In genomic region chr8:61698959-61699358, GRCm38 (mm10) we compare ENCODE assay signal across 18 mouse cellular contexts.
A peak's percentile ranks its signal among the peaks of the same experiment; 100 is the strongest.
DNase-seq lines count a peak whose midpoint lies in the region; ATAC-seq and TF ChIP-seq lines count a peak whose summit lies in the region.
"Had no signal": no experiment of that assay in that cellular context is flagged by ENCODE, and none has a peak within 500 bp of the region (broad histone marks: within the 10 kb centered on the region; RNA-seq: fewer than 3 reads in every experiment).

No protein-coding gene starts in this region.

- no peaks in the 10 kb centered on the region for H3K36me3 ChIP-seq in kidney, postnatal 0 days (ENCODE audit: insufficient read depth, low read length)
- no peaks in the 10 kb centered on the region for H3K36me3 ChIP-seq in ES-E14 (ENCODE audit: control insufficient read depth, insufficient read depth, low read length, poor library complexity, severe bottlenecking)

- TF ChIP-seq CTCF in gastrocnemius, adult 2 months (IDR thresholded peaks at IDR 0.05): peak; percentile 54
- peak; percentile 57 for TF ChIP-seq CTCF in kidney, postnatal 0 days (IDR thresholded peaks at IDR 0.05; ENCODE audit: low read depth)

- in situ Hi-C loops in ES-E14 (cut with MboI; ENCODE audit: low sequenced_read_pairs in 2 of 2, unreplicated experiment in 2 of 2): loop anchor here in 1 of 2 experiments (5.0 to 10.0 kb wide), 2 partner anchors 164 to 173 kb away; no protein-coding TSS in a partner anchor

- no peak overlapping the region for H3K9ac ChIP-seq in kidney, postnatal 0 days (ENCODE audit: low read depth, low read length)
- no peak overlapping the region for H3K9ac ChIP-seq in ES-E14 (ENCODE audit: insufficient read depth, low read depth, low read length, poor library complexity, severe bottlenecking)
- H3K9ac ChIP-seq: heart, embryonic 13.5 days; limb, embryonic 15.5 days; midbrain, embryonic 13.5 days; stomach, embryonic 15.5 days had no signal

- 83% methylated on average over 2 of the region's 2 CpGs for WGBS in kidney, postnatal 0 days

- no peak for ATAC-seq in kidney, postnatal 0 days (replicated peaks; ENCODE audit: low FRiP score, low read depth)
- no peak for ATAC-seq in CD4-positive, CD25-positive, alpha-beta regulatory T cell, adult 4 months
- no peak for ATAC-seq in cerebellum, adult (ENCODE audit: insufficient number of reproducible peaks, low FRiP score, low TSS enrichment)
- ATAC-seq: forebrain, embryonic 16.5 days; midbrain, embryonic 13.5 days had no signal

- no peak overlapping the region for H3K4me2 ChIP-seq in kidney, postnatal 0 days (ENCODE audit: low read length)
- H3K4me2 ChIP-seq: heart, embryonic 13.5 days; limb, embryonic 15.5 days; midbrain, embryonic 13.5 days; stomach, embryonic 15.5 days had no signal

- DNase-seq in gastrocnemius, adult 2 months: no peak
- no peak for DNase-seq in gastrocnemius, postnatal 14 days
- no peak for DNase-seq in kidney, postnatal 0 days (ENCODE audit: low spot score)
- no peak for DNase-seq in kidney, postnatal 10 days
- DNase-seq in 3T3-L1 (ENCODE audit: low read depth, low spot score) (peak; percentile 49), ES-E14 (ENCODE audit: low read depth, low spot score) (no peak)
- DNase-seq: adrenal gland, adult 8-10 months; cerebellum, adult 9-10 months; gastrocnemius, postnatal 10 days; spleen, adult 18-20 months had no signal

- H3K27me3 ChIP-seq in kidney, postnatal 0 days (ENCODE audit: insufficient read depth, low read length): no peaks in the 10 kb centered on the region
- H3K27me3 ChIP-seq: heart, embryonic 13.5 days; limb, embryonic 15.5 days; midbrain, embryonic 13.5 days; stomach, embryonic 15.5 days had no signal

- H3K27ac ChIP-seq in gastrocnemius, adult 2 months: no peak overlapping the region
- H3K27ac ChIP-seq in kidney, postnatal 0 days: no peak overlapping the region
- H3K27ac ChIP-seq in ES-E14 (ENCODE audit: insufficient read depth, low read depth, low read length, poor library complexity, severe bottlenecking): no peak overlapping the region
- H3K27ac ChIP-seq: hindbrain, embryonic 10.5 days; midbrain, embryonic 13.5 days had no signal

- intact Hi-C loops in gastrocnemius, adult 2 months (cut with DNase I): loop anchor here (2.0 kb wide), 1 partner anchor 178 kb away; no protein-coding TSS in a partner anchor
- intact Hi-C loops in gastrocnemius, postnatal 14 days (cut with DNase I; ENCODE audit: low total_unique reads): loop anchor here (10.0 kb wide), 1 partner anchor 154 kb away; no protein-coding TSS in a partner anchor

- no peaks in the 10 kb centered on the region for H3K9me3 ChIP-seq in kidney, postnatal 0 days (replicated peaks; ENCODE audit: low read length)
- no peaks in the 10 kb centered on the region for H3K9me3 ChIP-seq in ES-E14 (ENCODE audit: control insufficient read depth, insufficient read depth, low read depth, low read length)
- H3K9me3 ChIP-seq: heart, embryonic 13.5 days; hindbrain, embryonic 10.5 days; limb, embryonic 15.5 days; midbrain, embryonic 13.5 days; stomach, embryonic 15.5 days had no signal

- peaks cover 4% of the 10 kb centered on the region for H3K4me1 ChIP-seq in kidney, postnatal 0 days (replicated peaks; ENCODE audit: insufficient read depth, low read length)
- peaks cover 0 to 4% of the 10 kb centered on the region in 2 experiments; a peak in 1 of 4 replicates for H3K4me1 ChIP-seq in ES-E14 (ENCODE audit: control insufficient read depth in 2 of 2, insufficient read depth in 2 of 2, low read length in 2 of 2, poor library complexity in 1 of 2)

- H3K4me3 ChIP-seq in gastrocnemius, adult 2 months: no peak overlapping the region
- no peak overlapping the region for H3K4me3 ChIP-seq in kidney, postnatal 0 days (replicated peaks; ENCODE audit: low read depth, low read length)
- no peak overlapping the region for H3K4me3 ChIP-seq in ES-E14 (ENCODE audit: insufficient read depth in 1 of 2, low read depth in 1 of 2, low read length in 2 of 2, poor library complexity in 1 of 2, severe bottlenecking in 1 of 2)
- H3K4me3 ChIP-seq: heart, embryonic 13.5 days; hindbrain, embryonic 10.5 days; limb, embryonic 15.5 days; midbrain, embryonic 13.5 days; stomach, embryonic 15.5 days had no signal

TF ChIP-seq in ES-E14, 5 proteins besides CTCF, POLR2A, EP300 and RAD21:
- TF ChIP-seq MAFK (IDR thresholded peaks at IDR 0.05; ENCODE audit: insufficient read depth, low read depth, low read length) (no peak), CHD2 (IDR thresholded peaks at IDR 0.05; ENCODE audit: low read depth, low read length) (no peak), ZC3H11A (IDR thresholded peaks at IDR 0.05; ENCODE audit: borderline replicate concordance, low read depth, low read length) (peak; percentile 79)
